ENCODE assay signal across 8 mouse cellular contexts in genomic region chr6:127154708-127155268, GRCm38 (mm10). TPM values are rescaled to one million over a fixed set of nuclear protein-coding genes. Genes with fewer than 3 reads are reported as not detected.
DNase-seq lines count a peak whose midpoint lies in the region; ATAC-seq and TF ChIP-seq lines count a peak whose summit lies in the region.

No protein-coding gene starts in this region.

- peaks cover 10% of the 10 kb centered on the region for H3K27me3 ChIP-seq in heart, embryonic 13.5 days (replicated peaks)
- H3K27me3 ChIP-seq in kidney, embryonic 16.5 days (ENCODE audit: insufficient read depth, low read length): 0 out of 2 replicates have a peak, but pooled peaks cover 8% of the 10 kb centered on the region
- 0 out of 2 replicates have a peak, but pooled peaks cover 4% of the 10 kb centered on the region for H3K27me3 ChIP-seq in stomach, embryonic 15.5 days (replicated peaks)

- H3K9me3 ChIP-seq in heart, embryonic 13.5 days: no peaks in the 10 kb centered on the region
- H3K9me3 ChIP-seq in kidney, embryonic 16.5 days (ENCODE audit: low read length): no peaks in the 10 kb centered on the region
- H3K9me3 ChIP-seq in stomach, embryonic 15.5 days: no peaks in the 10 kb centered on the region

- peak overlapping the region; percentile 82 for H3K9ac ChIP-seq in heart, embryonic 13.5 days
- peak overlapping the region; percentile 69 for H3K9ac ChIP-seq in kidney, embryonic 16.5 days (replicated peaks; ENCODE audit: low read length)
- H3K9ac ChIP-seq in stomach, embryonic 15.5 days: peak overlapping the region; percentile 29; the same call in 1 of the 2 replicates

- intact Hi-C loops in gastrocnemius, adult 2 months (cut with DNase I): no loop called here
- intact Hi-C loops in gastrocnemius, postnatal 36 days (cut with DNase I): no loop called here

- TF ChIP-seq CTCF in gastrocnemius, adult 2 months (IDR thresholded peaks at IDR 0.05): no peak

- H3K27ac ChIP-seq in gastrocnemius, adult 2 months: peak overlapping the region; percentile 76
- H3K27ac ChIP-seq in heart, embryonic 13.5 days (replicated peaks): peak overlapping the region; percentile 87
- H3K27ac ChIP-seq in kidney, embryonic 16.5 days (ENCODE audit: low read length): peak overlapping the region; percentile 93
- peak overlapping the region; percentile 90 for H3K27ac ChIP-seq in stomach, embryonic 15.5 days

- WGBS in heart, embryonic 13.5 days: under 1% methylated on average over 33 of the region's 34 CpGs
- under 1% methylated on average over 31 of the region's 34 CpGs for WGBS in kidney, embryonic 16.5 days
- 0% methylated on average over 27 of the region's 34 CpGs for WGBS in stomach, embryonic 15.5 days

- H3K4me1 ChIP-seq in heart, embryonic 13.5 days: peaks cover 31% of the 10 kb centered on the region
- H3K4me1 ChIP-seq in kidney, embryonic 16.5 days (ENCODE audit: insufficient read depth, low read length): peaks cover 35% of the 10 kb centered on the region
- peaks cover 26% of the 10 kb centered on the region for H3K4me1 ChIP-seq in stomach, embryonic 15.5 days

- peak; percentile 61 for DNase-seq in gastrocnemius, adult 2 months
- DNase-seq in gastrocnemius, postnatal 36 days: no peak
- DNase-seq in embryo, embryonic 10 days (ENCODE audit: low spot score): peak; percentile 93
- peak; percentile 82 for DNase-seq in lung, postnatal 36 days
- DNase-seq in c-Kit-positive CD71-positive TER-119-positive erythroid progenitor cells, embryonic 14.5 days (ENCODE audit: low spot score): no peak

- H3K36me3 ChIP-seq in heart, embryonic 13.5 days: no peaks in the 10 kb centered on the region
- no peaks in the 10 kb centered on the region for H3K36me3 ChIP-seq in kidney, embryonic 16.5 days (ENCODE audit: insufficient read depth, low read length)
- no peaks in the 10 kb centered on the region for H3K36me3 ChIP-seq in stomach, embryonic 15.5 days

- peak; percentile 20; the same call in 1 of the 2 replicates for ATAC-seq in heart, embryonic 13.5 days (ENCODE audit: extremely low read depth, insufficient number of reproducible peaks, low FRiP score, low TSS enrichment)
- ATAC-seq in kidney, embryonic 16.5 days (ENCODE audit: low FRiP score, low TSS enrichment): 0 out of 2 replicates have a peak, but pooled peaks have one; percentile 3
- ATAC-seq in stomach, embryonic 15.5 days (ENCODE audit: insufficient read depth, low FRiP score, low read depth): peak; percentile 8; the same call in 1 of the 2 replicates

- peak overlapping the region; percentile 80 for H3K4me3 ChIP-seq in gastrocnemius, adult 2 months
- peak overlapping the region; percentile 92 for H3K4me3 ChIP-seq in heart, embryonic 13.5 days
- H3K4me3 ChIP-seq in kidney, embryonic 16.5 days (ENCODE audit: low read length): peak overlapping the region; percentile 78
- H3K4me3 ChIP-seq in stomach, embryonic 15.5 days (replicated peaks): peak overlapping the region; percentile 82

- H3K4me2 ChIP-seq in heart, embryonic 13.5 days: peak overlapping the region; percentile 87
- peak overlapping the region; percentile 79 for H3K4me2 ChIP-seq in kidney, embryonic 16.5 days (replicated peaks; ENCODE audit: low read depth, low read length)
- peak overlapping the region; percentile 91 for H3K4me2 ChIP-seq in stomach, embryonic 15.5 days

RNA-seq across cellular contexts. Expression of gene Ccnd2, which starts 2.8 kb away (rescaled TPM):
- total RNA-seq in gastrocnemius, adult 2 months (2021): 10 to 100 TPM in 1 of 2 experiments, 1 to 10 TPM in 1; 6.9 to 16.6 TPM
- total RNA-seq in gastrocnemius, postnatal 36 days (2021): 10 to 100 TPM; 15.0 to 16.6 TPM
- polyA plus RNA-seq in heart, embryonic 13.5 days (2015; fragmentation: Nextera tagmentation; extraction: Ambion mirVana): 583 and 638 TPM in 2 replicates
- polyA plus RNA-seq in kidney, embryonic 16.5 days (2015; fragmentation: Nextera tagmentation; extraction: Ambion mirVana): 600 and 665 TPM in 2 replicates
- polyA plus RNA-seq in stomach, embryonic 15.5 days (2015; fragmentation: Nextera tagmentation; extraction: Ambion mirVana): 922 and 986 TPM in 2 replicates

RNA-seq across cellular contexts. Expression of gene Tigar, which starts 45.4 kb away (rescaled TPM):
- 100 to 1,000 TPM in 1 of 2 experiments, 10 to 100 TPM in 1; 76.6 to 103 TPM for total RNA-seq in gastrocnemius, adult 2 months (2021)
- total RNA-seq in gastrocnemius, postnatal 36 days (2021): 10 to 100 TPM; 80.9 to 85.1 TPM
- 7.6 and 8.1 TPM in 2 replicates for polyA plus RNA-seq in heart, embryonic 13.5 days (2015; fragmentation: Nextera tagmentation; extraction: Ambion mirVana)
- 2.7 and 3.7 TPM in 2 replicates for polyA plus RNA-seq in kidney, embryonic 16.5 days (2015; fragmentation: Nextera tagmentation; extraction: Ambion mirVana)
- 2.9 and 4.4 TPM in 2 replicates for polyA plus RNA-seq in stomach, embryonic 15.5 days (2015; fragmentation: Nextera tagmentation; extraction: Ambion mirVana)

Comparison
In these comparisons a context has a peak if more than half of its experiments do, and no peak if none do; other contexts are left out.
1. DNase-seq: peak in gastrocnemius, adult 2 months (single experiment), embryo, embryonic 10 days (single experiment) and lung, postnatal 36 days (single experiment); none in gastrocnemius, postnatal 36 days (0 of 2) and c-Kit-positive CD71-positive TER-119-positive erythroid progenitor cells, embryonic 14.5 days (single experiment).
2. H3K9ac ChIP-seq: peak in every context shown above with its lines; median percentile 82 in heart, embryonic 13.5 days; 69 in kidney, embryonic 16.5 days; 29 in stomach, embryonic 15.5 days.
3. Peak in every context shown above with its lines, with median percentiles within 50 percentile points of each other: H3K27ac ChIP-seq, H3K4me3 ChIP-seq, ATAC-seq and H3K4me2 ChIP-seq.